Mouse (Mus musculus): ENCODE results near the gene Lrsam1.

DNA sequence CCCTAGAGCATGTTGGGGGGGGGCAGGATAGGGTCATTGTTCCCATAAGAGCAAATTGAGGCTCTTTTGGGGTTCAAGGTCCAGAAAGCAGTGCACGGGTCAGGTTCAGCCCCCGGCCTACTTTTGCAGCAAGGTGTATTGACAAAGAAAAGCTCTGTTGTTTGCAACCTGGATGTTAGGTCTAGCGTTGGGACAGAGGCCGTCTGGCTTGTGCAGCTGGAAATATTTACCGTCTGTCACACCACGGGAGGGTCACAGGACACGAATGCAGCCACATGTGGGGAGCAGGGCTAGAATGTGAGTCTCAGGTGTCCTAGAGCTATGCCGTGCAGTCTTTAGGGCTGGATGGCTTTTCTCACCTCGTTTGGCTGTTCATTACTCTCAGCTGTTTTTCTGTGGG, 43.0 kb downstream of the Lrsam1 start:
- TF ChIP-seq EP300 (IDR thresholded peaks at IDR 0.05; ENCODE audit: low read length) (no peak), NRF1 (IDR thresholded peaks at IDR 0.05; ENCODE audit: low read depth, low read length) (no peak), POLR2A (IDR thresholded peaks at IDR 0.05; ENCODE audit: low read depth, low read length) (no peak), ZC3H11A (IDR thresholded peaks at IDR 0.05; ENCODE audit: low read depth, low read length) (no peak), CTCF (conservative IDR thresholded peaks at IDR 0.05 in 1 of 2, IDR thresholded peaks at IDR 0.05 in 1 of 2; ENCODE audit: low read depth in 2 of 2, low read length in 2 of 2) (no peak), CHD1 (IDR thresholded peaks at IDR 0.05; ENCODE audit: low read depth, low read length) (no peak)
